Comparison of ENCODE assay signal across 20 mouse cellular contexts in genomic region chr8:10562046-10562445, GRCm38 (mm10).
DNase-seq lines count a peak whose midpoint lies in the region; ATAC-seq and TF ChIP-seq lines count a peak whose summit lies in the region.
"Had no signal": no experiment of that assay in that cellular context is flagged by ENCODE, and none has a peak within 500 bp of the region (broad histone marks: within the 10 kb centered on the region; RNA-seq: fewer than 3 reads in every experiment).

No protein-coding gene starts in this region.

- no peaks in the 10 kb centered on the region for H3K9me3 ChIP-seq in forebrain, embryonic 13.5 days (replicated peaks)
- H3K9me3 ChIP-seq in forebrain, postnatal 0 days (ENCODE audit: low read length) = no peaks in the 10 kb centered on the region
- H3K9me3 ChIP-seq in midbrain, embryonic 14.5 days (ENCODE audit: control insufficient read depth, low read length) = no peaks in the 10 kb centered on the region
- H3K9me3 ChIP-seq in midbrain, embryonic 11.5 days (ENCODE audit: control insufficient read depth, low read length) = no peaks in the 10 kb centered on the region
- no peaks in the 10 kb centered on the region for H3K9me3 ChIP-seq in hindbrain, embryonic 15.5 days
- no peaks in the 10 kb centered on the region for H3K9me3 ChIP-seq in midbrain, embryonic 16.5 days (replicated peaks; ENCODE audit: control insufficient read depth, low read length, poor library complexity, severe bottlenecking)
- H3K9me3 ChIP-seq: heart, embryonic 15.5 days; intestine, embryonic 15.5 days; limb, embryonic 13.5 days; liver, embryonic 13.5 days had no signal

- H3K4me2 ChIP-seq in forebrain, embryonic 13.5 days = no peak overlapping the region
- H3K4me2 ChIP-seq in forebrain, postnatal 0 days (ENCODE audit: low read depth) = no peak overlapping the region
- no peak overlapping the region for H3K4me2 ChIP-seq in midbrain, embryonic 14.5 days (ENCODE audit: low read length)
- H3K4me2 ChIP-seq in midbrain, embryonic 11.5 days = no peak overlapping the region
- H3K4me2 ChIP-seq in hindbrain, embryonic 15.5 days = no peak overlapping the region
- H3K4me2 ChIP-seq in midbrain, embryonic 16.5 days (ENCODE audit: low read length) = no peak overlapping the region
- H3K4me2 ChIP-seq: heart, embryonic 15.5 days; intestine, embryonic 15.5 days; limb, embryonic 13.5 days; liver, embryonic 13.5 days had no signal

- H3K4me1 ChIP-seq in forebrain, embryonic 13.5 days = 0 out of 2 replicates have a peak, but pooled peaks cover 6% of the 10 kb centered on the region
- no peaks in the 10 kb centered on the region for H3K4me1 ChIP-seq in forebrain, postnatal 0 days (ENCODE audit: insufficient read depth)
- peaks cover 9% of the 10 kb centered on the region for H3K4me1 ChIP-seq in midbrain, embryonic 14.5 days (ENCODE audit: control insufficient read depth, insufficient read depth, low read length)
- H3K4me1 ChIP-seq in midbrain, embryonic 11.5 days (ENCODE audit: control insufficient read depth, insufficient read depth, low read length) = peaks cover 4% of the 10 kb centered on the region; the same call in 1 of the 2 replicates
- H3K4me1 ChIP-seq in hindbrain, embryonic 15.5 days (replicated peaks) = 0 out of 2 replicates have a peak, but pooled peaks cover 5% of the 10 kb centered on the region
- no peaks in the 10 kb centered on the region for H3K4me1 ChIP-seq in midbrain, embryonic 16.5 days (ENCODE audit: control insufficient read depth, insufficient read depth, low read length)
- H3K4me1 ChIP-seq: intestine, embryonic 15.5 days; limb, embryonic 13.5 days; liver, embryonic 13.5 days had no signal

- no peak for DNase-seq in forebrain, postnatal 0 days
- DNase-seq in midbrain, embryonic 14.5 days = peak; percentile 42
- DNase-seq in midbrain, embryonic 11.5 days (ENCODE audit: low spot score, missing footprints) = no peak
- no peak for DNase-seq in MN1 (ENCODE audit: low spot score)
- DNase-seq in gastrocnemius, postnatal 25 days = no peak
- DNase-seq: adrenal gland, postnatal 14 days; cerebellum, adult 8-10 months; cerebellum, postnatal 36 days; heart, postnatal 4 days; kidney, postnatal 36 days; liver, embryonic 13.5 days; lung, adult 2 months; right cerebral cortex, postnatal 14 days; spleen, adult 18-20 months had no signal

- H3K27ac ChIP-seq in forebrain, embryonic 13.5 days = 0 out of 2 replicates have a peak overlapping the region, but pooled peaks have one; percentile 16
- no peak overlapping the region for H3K27ac ChIP-seq in forebrain, postnatal 0 days (ENCODE audit: low read depth, low read length)
- H3K27ac ChIP-seq in midbrain, embryonic 14.5 days (replicated peaks; ENCODE audit: low read depth, low read length) = peak overlapping the region; percentile 64
- H3K27ac ChIP-seq in midbrain, embryonic 11.5 days (ENCODE audit: low read depth, low read length) = no peak overlapping the region
- peak overlapping the region; percentile 21; the same call in 1 of the 2 replicates for H3K27ac ChIP-seq in hindbrain, embryonic 15.5 days (replicated peaks)
- peak overlapping the region; percentile 17; the same call in 1 of the 2 replicates for H3K27ac ChIP-seq in midbrain, embryonic 16.5 days (ENCODE audit: low read length)
- H3K27ac ChIP-seq: heart, embryonic 15.5 days; intestine, embryonic 15.5 days; limb, embryonic 13.5 days; liver, embryonic 13.5 days had no signal

- H3K4me3 ChIP-seq in forebrain, embryonic 13.5 days = no peak overlapping the region
- no peak overlapping the region for H3K4me3 ChIP-seq in forebrain, postnatal 0 days (ENCODE audit: low read depth, low read length)
- no peak overlapping the region for H3K4me3 ChIP-seq in midbrain, embryonic 14.5 days (replicated peaks; ENCODE audit: low read depth, low read length)
- no peak overlapping the region for H3K4me3 ChIP-seq in midbrain, embryonic 11.5 days (ENCODE audit: low read depth, low read length)
- H3K4me3 ChIP-seq in hindbrain, embryonic 15.5 days = no peak overlapping the region
- no peak overlapping the region for H3K4me3 ChIP-seq in midbrain, embryonic 16.5 days (ENCODE audit: low read depth, low read length)
- H3K4me3 ChIP-seq: heart, embryonic 15.5 days; intestine, embryonic 15.5 days; limb, embryonic 13.5 days; liver, embryonic 13.5 days had no signal

- ATAC-seq in forebrain, embryonic 13.5 days = no peak
- no peak for ATAC-seq in forebrain, postnatal 0 days
- ATAC-seq in midbrain, embryonic 14.5 days (ENCODE audit: low FRiP score, low TSS enrichment) = no peak
- no peak for ATAC-seq in midbrain, embryonic 11.5 days (ENCODE audit: low FRiP score)
- ATAC-seq in hindbrain, embryonic 15.5 days (ENCODE audit: low FRiP score, low read depth) = peak; percentile 54; the same call in 1 of the 2 replicates
- ATAC-seq in midbrain, embryonic 16.5 days = peak; percentile 46
- ATAC-seq: intestine, embryonic 15.5 days had no signal

- 0 out of 2 replicates have a peak, but pooled peaks cover 3% of the 10 kb centered on the region for H3K27me3 ChIP-seq in forebrain, embryonic 13.5 days
- H3K27me3 ChIP-seq in forebrain, postnatal 0 days (ENCODE audit: insufficient read depth, low read length) = no peaks in the 10 kb centered on the region
- no peaks in the 10 kb centered on the region for H3K27me3 ChIP-seq in midbrain, embryonic 14.5 days (ENCODE audit: control insufficient read depth, insufficient read depth, low read length)
- no peaks in the 10 kb centered on the region for H3K27me3 ChIP-seq in midbrain, embryonic 11.5 days (ENCODE audit: control insufficient read depth, insufficient read depth, low read length)
- no peaks in the 10 kb centered on the region for H3K27me3 ChIP-seq in hindbrain, embryonic 15.5 days
- no peaks in the 10 kb centered on the region for H3K27me3 ChIP-seq in midbrain, embryonic 16.5 days (ENCODE audit: control insufficient read depth, insufficient read depth, low read depth, low read length)
- H3K27me3 ChIP-seq: heart, embryonic 15.5 days; intestine, embryonic 15.5 days; limb, embryonic 13.5 days; liver, embryonic 13.5 days had no signal

- H3K9ac ChIP-seq in forebrain, embryonic 13.5 days = no peak overlapping the region
- no peak overlapping the region for H3K9ac ChIP-seq in forebrain, postnatal 0 days
- no peak overlapping the region for H3K9ac ChIP-seq in midbrain, embryonic 14.5 days (replicated peaks; ENCODE audit: low read length)
- H3K9ac ChIP-seq in midbrain, embryonic 11.5 days (ENCODE audit: low read length) = no peak overlapping the region
- H3K9ac ChIP-seq in hindbrain, embryonic 15.5 days = no peak overlapping the region
- no peak overlapping the region for H3K9ac ChIP-seq in midbrain, embryonic 16.5 days (ENCODE audit: low read depth, low read length)
- H3K9ac ChIP-seq: heart, embryonic 15.5 days; intestine, embryonic 15.5 days; limb, embryonic 13.5 days; liver, embryonic 13.5 days had no signal

- 71% methylated on average over 13 of the region's 13 CpGs for WGBS in forebrain, embryonic 13.5 days
- 66% methylated on average over 13 of the region's 13 CpGs for WGBS in forebrain, postnatal 0 days
- WGBS in midbrain, embryonic 14.5 days = 48% methylated on average over 13 of the region's 13 CpGs
- WGBS in midbrain, embryonic 11.5 days = 70% methylated on average over 13 of the region's 13 CpGs
- WGBS in hindbrain, embryonic 15.5 days = 53% methylated on average over 13 of the region's 13 CpGs
- whole genome bisulfite sequencing in midbrain, embryonic 16.5 days = 59% methylated on average over 13 of the region's 13 CpGs

- no peaks in the 10 kb centered on the region for H3K36me3 ChIP-seq in forebrain, embryonic 13.5 days (ENCODE audit: poor library complexity, severe bottlenecking)
- no peaks in the 10 kb centered on the region for H3K36me3 ChIP-seq in forebrain, postnatal 0 days (ENCODE audit: insufficient read depth)
- no peaks in the 10 kb centered on the region for H3K36me3 ChIP-seq in midbrain, embryonic 14.5 days (ENCODE audit: control insufficient read depth, insufficient read depth, low read length)
- no peaks in the 10 kb centered on the region for H3K36me3 ChIP-seq in midbrain, embryonic 11.5 days (ENCODE audit: control insufficient read depth, insufficient read depth, low read length)
- no peaks in the 10 kb centered on the region for H3K36me3 ChIP-seq in hindbrain, embryonic 15.5 days
- H3K36me3 ChIP-seq in midbrain, embryonic 16.5 days (ENCODE audit: control insufficient read depth, insufficient read depth, low read length) = peaks cover 2% of the 10 kb centered on the region; the same call in 1 of the 2 replicates
- H3K36me3 ChIP-seq: heart, embryonic 15.5 days; intestine, embryonic 15.5 days; limb, embryonic 13.5 days; liver, embryonic 13.5 days had no signal

- no peak for TF ChIP-seq CTCF in forebrain, postnatal 0 days (IDR thresholded peaks at IDR 0.05; ENCODE audit: low read depth)

Comparison
In these comparisons a context has a peak if more than half of its experiments do, and no peak if none do; other contexts are left out.
1. ATAC-seq: peak in hindbrain, embryonic 15.5 days (single experiment) and midbrain, embryonic 16.5 days (single experiment); none in forebrain, embryonic 13.5 days (single experiment), forebrain, postnatal 0 days (single experiment), midbrain, embryonic 14.5 days (single experiment) and midbrain, embryonic 11.5 days (single experiment).
2. H3K27ac ChIP-seq: peak in forebrain, embryonic 13.5 days (single experiment), midbrain, embryonic 14.5 days (single experiment), hindbrain, embryonic 15.5 days (single experiment) and midbrain, embryonic 16.5 days (single experiment); none in forebrain, postnatal 0 days (single experiment) and midbrain, embryonic 11.5 days (single experiment).